Mouse (Mus musculus): ENCODE results near the gene Gli2.

Gene Gli2

GRCm38 (mm10) chr1:118988331-118988730, 65.1 kb downstream of the Gli2 start:
- DNase-seq, result no peak

GRCm38 (mm10) chr1:118987538-118987937, 65.9 kb downstream of the Gli2 start:
- DNase-seq, result no peak

- DNase-seq, result no peak
These were observed 70.0 kb downstream of the Gli2 start for GRCm38 (mm10) chr1:118983389-118983788.

- no peak for DNase-seq
These were observed 70.6 kb downstream of the Gli2 start for GRCm38 (mm10) chr1:118982805-118983211.

- DNase-seq, result no peak
These were observed 71.2 kb downstream of the Gli2 start for GRCm38 (mm10) chr1:118981943-118982804.

GRCm38 (mm10) chr1:118980636-118981035, 72.8 kb downstream of the Gli2 start:
- peak; percentile 11 for DNase-seq

- DNase-seq, result no peak
These were observed 76.8 kb downstream of the Gli2 start for GRCm38 (mm10) chr1:118976596-118976995.

GRCm38 (mm10) chr1:118975376-118975775, 78.0 kb downstream of the Gli2 start:
- no peak for DNase-seq

GRCm38 (mm10) chr1:118970068-118970467, 83.4 kb downstream of the Gli2 start:
- no peak for DNase-seq

GRCm38 (mm10) chr1:118969409-118969808, 84.0 kb downstream of the Gli2 start:
- DNase-seq, result no peak

- DNase-seq, result no peak
These were observed 84.7 kb downstream of the Gli2 start for GRCm38 (mm10) chr1:118968661-118969179.

- DNase-seq, result peak; percentile 14
These were observed 85.4 kb downstream of the Gli2 start for GRCm38 (mm10) chr1:118967976-118968375.

GRCm38 (mm10) chr1:118967281-118967680, 86.1 kb downstream of the Gli2 start:
- no peak for DNase-seq

GRCm38 (mm10) chr1:118958644-118959043, 94.8 kb downstream of the Gli2 start:
- DNase-seq, result no peak

GRCm38 (mm10) chr1:118955791-118956190, 97.6 kb downstream of the Gli2 start:
- no peak for DNase-seq

- DNase-seq, result no peak
These were observed 98.8 kb downstream of the Gli2 start for GRCm38 (mm10) chr1:118954434-118955301.

- no peak for DNase-seq
These were observed 100.4 kb downstream of the Gli2 start for GRCm38 (mm10) chr1:118953031-118953430.

- no peak for DNase-seq
These were observed 101.1 kb downstream of the Gli2 start for GRCm38 (mm10) chr1:118952318-118952717.

- DNase-seq, result no peak
These were observed 105.0 kb downstream of the Gli2 start for GRCm38 (mm10) chr1:118948407-118948806.

- no peak for DNase-seq
These were observed 106.2 kb downstream of the Gli2 start for GRCm38 (mm10) chr1:118947221-118947620.

- DNase-seq, result no peak
These were observed 112.1 kb downstream of the Gli2 start for GRCm38 (mm10) chr1:118941336-118941735.

GRCm38 (mm10) chr1:118940269-118940840, 113.1 kb downstream of the Gli2 start:
- DNase-seq, result no peak

- DNase-seq, result no peak
These were observed 115.2 kb downstream of the Gli2 start for GRCm38 (mm10) chr1:118938206-118938605.

Data from kidney, adult 18-20 months (tissue).